Mouse (Mus musculus) A20 (cell line): ENCODE data around the gene Dcst1.
A peak's percentile ranks its signal among the peaks of the same experiment; 100 is the strongest.

Experiments
- DNase-seq: peaks from one replicate; pipeline ENCODE4 v3.0.0-alpha.2; 2011; ENCODE audit warnings: low read depth, low spot score

Dcst1 gene

GRCm38 (mm10) chr3:89315195-89315929, 49.7 kb downstream of the Dcst1 start:
- peak; percentile 54 for DNase-seq

- no peak for DNase-seq
Observed at GRCm38 (mm10) chr3:89314791-89315190, 50.3 kb downstream of the Dcst1 start.

- no peak for DNase-seq
Observed at GRCm38 (mm10) chr3:89314340-89314739, 50.7 kb downstream of the Dcst1 start.

GRCm38 (mm10) chr3:89308089-89308488, 57.0 kb downstream of the Dcst1 start:
- peak; percentile 76 for DNase-seq

GRCm38 (mm10) chr3:89305551-89306325, 59.3 kb downstream of the Dcst1 start:
- no peak for DNase-seq

GRCm38 (mm10) chr3:89305105-89305504, 59.9 kb downstream of the Dcst1 start:
- DNase-seq, result no peak

GRCm38 (mm10) chr3:89304440-89304839, 60.6 kb downstream of the Dcst1 start:
- DNase-seq, result no peak

GRCm38 (mm10) chr3:89300514-89300913, 64.5 kb downstream of the Dcst1 start:
- DNase-seq, result no peak
